Mouse (Mus musculus) embryonic facial prominence, embryonic 13.5 days (tissue): Measurements from ENCODE around the gene A930004D18Rik. TPM values are rescaled to one million over a fixed set of nuclear protein-coding genes. Genes with fewer than 3 reads are reported as not detected.

ENCODE experiments used
- ATAC-seq: fragments of 200-750 bp; cut with Nextera tagmentation; 2 replicates; pipeline ENCODE4 v1.8.0; 2017; ENCODE audit warnings: low read depth; ENCODE audit not compliant: insufficient number of reproducible peaks, insufficient read depth, low FRiP score, low TSS enrichment
- H3K27ac ChIP-seq: fragments of 300-500 bp; sonication (generic); 2 replicates; pipeline ENCODE4 v1.5.1; 2015; ENCODE audit warnings: moderate library complexity, mild to moderate bottlenecking, inconsistent platforms
- H3K27me3 ChIP-seq: fragments of 300-500 bp; sonication (generic); 2 replicates; pipeline ENCODE4 v1.6.1; 2015; ENCODE audit warnings: mild to moderate bottlenecking, inconsistent platforms
- H3K36me3 ChIP-seq: fragments of 300-500 bp; sonication (generic); 2 replicates; pipeline ENCODE4 v1.6.1; 2015; ENCODE audit warnings: mild to moderate bottlenecking, inconsistent platforms
- H3K4me1 ChIP-seq: fragments of 300-500 bp; sonication (generic); 2 replicates; pipeline ENCODE4 v1.6.1; 2015; ENCODE audit warnings: inconsistent platforms
- H3K4me2 ChIP-seq: fragments of 300-500 bp; sonication (generic); 2 replicates; pipeline ENCODE4 v1.6.1; 2015; ENCODE audit warnings: moderate library complexity, mild to moderate bottlenecking, inconsistent platforms
- H3K4me3 ChIP-seq: fragments of 300-500 bp; sonication (generic); 2 replicates; pipeline ENCODE4 v1.5.1; 2015; ENCODE audit warnings: mild to moderate bottlenecking, inconsistent platforms
- H3K9ac ChIP-seq: fragments of 300-500 bp; sonication (generic); 2 replicates; pipeline ENCODE4 v1.6.1; 2015; ENCODE audit warnings: mild to moderate bottlenecking, inconsistent platforms
- H3K9me3 ChIP-seq: fragments of 300-500 bp; sonication (generic); 2 replicates; pipeline ENCODE4 v1.6.1; 2016; ENCODE audit warnings: inconsistent platforms
- WGBS: fragments of 180-500 bp; shearing (Covaris S2); methylation state at CpG from one replicate; pipeline ENCODE4 v1.1.7; 2015; ENCODE audit warnings: mixed read lengths; 5-methylcytosine and 5-hydroxymethylcytosine counted together
- polyA plus RNA-seq: library from polyadenylated mRNA; unstranded; fragments of >200 nt; fragmentation: Nextera tagmentation; extraction: Ambion mirVana; gene quantifications from 2 replicates; pipeline ENCODE4 v1.2.1, GENCODE M21; 2015

A930004D18Rik gene
- polyA plus RNA-seq, 1 experiment from 2014 or later: 13.7 TPM

DNA sequence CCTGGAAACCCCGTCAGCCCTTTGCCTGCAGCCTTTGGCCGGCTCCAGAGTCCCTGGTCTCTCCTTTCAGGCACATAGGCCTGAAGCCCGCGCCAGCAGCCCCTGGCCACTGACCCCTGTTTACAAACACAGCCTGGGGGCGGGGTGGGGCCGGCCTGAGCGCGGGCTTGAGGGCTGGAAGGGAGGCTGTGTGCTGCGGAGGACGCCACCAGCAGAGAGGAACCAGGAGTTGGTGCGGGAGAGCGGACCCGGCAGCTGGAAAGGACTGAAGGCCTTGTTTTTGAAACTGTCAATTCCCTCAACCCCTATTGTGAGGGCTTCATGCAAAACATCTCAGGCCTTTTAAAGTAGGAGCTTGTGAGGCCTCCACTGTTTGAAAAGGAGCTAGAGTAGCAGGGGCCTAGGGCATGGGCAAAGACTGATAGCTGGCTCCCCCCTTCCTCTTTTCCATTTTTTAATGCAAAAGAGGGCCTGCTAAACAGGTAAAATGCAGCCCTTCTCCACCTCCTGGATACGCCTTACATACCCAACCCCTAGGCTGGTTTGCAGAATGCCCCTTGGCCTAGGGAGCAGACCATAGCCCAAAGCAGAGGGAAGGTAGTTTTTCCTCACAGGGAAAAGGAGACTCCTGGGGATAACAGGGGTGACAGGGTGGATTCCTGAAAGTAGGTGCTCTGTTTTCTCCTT is 3.8 kb upstream of the A930004D18Rik start:
- H3K36me3 ChIP-seq: no peaks in the 10 kb centered on the region
- H3K9ac ChIP-seq: peak overlapping the region; percentile 80
- no peak for ATAC-seq
- WGBS: 11% methylated on average over 14 of the region's 14 CpGs
- peak overlapping the region; percentile 71 for H3K4me2 ChIP-seq
- H3K4me1 ChIP-seq: peaks cover 51% of the 10 kb centered on the region
- H3K27ac ChIP-seq: peak overlapping the region; percentile 76
- H3K4me3 ChIP-seq: peak overlapping the region; percentile 34
- H3K27me3 ChIP-seq: 0 out of 2 replicates have a peak, but pooled peaks cover 3% of the 10 kb centered on the region
- no peaks in the 10 kb centered on the region for H3K9me3 ChIP-seq

DNA sequence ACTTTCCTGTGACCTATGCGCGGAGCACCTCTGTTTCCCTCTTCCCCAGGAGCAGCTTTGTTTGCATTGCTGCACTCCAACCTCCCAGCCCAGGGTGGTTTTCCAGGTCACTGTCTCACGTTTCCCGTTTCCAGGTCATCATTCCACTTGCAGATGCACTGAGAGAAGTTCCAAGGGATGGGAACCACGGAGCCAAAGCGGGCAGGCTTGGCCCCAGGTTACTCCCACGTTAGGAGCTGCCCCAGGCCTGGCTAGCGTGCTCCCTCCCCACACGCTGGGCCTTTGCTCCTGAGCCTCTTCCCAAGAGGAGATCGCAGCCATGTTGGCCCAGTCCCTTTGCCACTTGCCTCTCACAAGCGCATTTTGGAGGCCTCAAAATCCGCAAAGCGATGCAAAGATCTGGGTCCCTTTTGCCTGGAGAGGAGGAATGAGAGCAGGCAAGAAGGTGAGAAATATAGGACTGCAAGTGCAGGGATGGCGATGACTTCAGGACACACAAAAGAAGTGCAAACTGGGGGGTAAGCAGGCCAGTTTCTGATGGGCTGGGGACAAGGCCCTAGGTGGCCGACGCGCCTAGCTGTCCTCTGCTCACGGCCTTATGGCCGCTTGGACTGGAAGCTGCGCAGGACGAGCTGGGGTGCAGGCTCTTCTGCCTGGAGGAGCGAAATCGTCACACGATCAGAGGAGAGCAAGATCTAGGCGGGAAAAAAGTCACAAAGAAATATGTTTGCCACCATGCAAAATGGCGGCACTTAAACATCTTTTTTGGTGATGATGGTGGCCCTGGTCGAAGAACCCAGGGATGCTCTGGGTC is 3.0 kb upstream of the A930004D18Rik start:
- WGBS: 13% methylated on average over 27 of the region's 27 CpGs
- no peaks in the 10 kb centered on the region for H3K36me3 ChIP-seq
- peak overlapping the region; percentile 76 for H3K27ac ChIP-seq
- peaks cover 51% of the 10 kb centered on the region for H3K4me1 ChIP-seq
- H3K9me3 ChIP-seq: no peaks in the 10 kb centered on the region
- peak overlapping the region; percentile 71 for H3K4me2 ChIP-seq
- H3K4me3 ChIP-seq: peak overlapping the region; percentile 34
- 0 out of 2 replicates have a peak, but pooled peaks cover 3% of the 10 kb centered on the region for H3K27me3 ChIP-seq
- ATAC-seq: no peak
- peak overlapping the region; percentile 80 for H3K9ac ChIP-seq

DNA sequence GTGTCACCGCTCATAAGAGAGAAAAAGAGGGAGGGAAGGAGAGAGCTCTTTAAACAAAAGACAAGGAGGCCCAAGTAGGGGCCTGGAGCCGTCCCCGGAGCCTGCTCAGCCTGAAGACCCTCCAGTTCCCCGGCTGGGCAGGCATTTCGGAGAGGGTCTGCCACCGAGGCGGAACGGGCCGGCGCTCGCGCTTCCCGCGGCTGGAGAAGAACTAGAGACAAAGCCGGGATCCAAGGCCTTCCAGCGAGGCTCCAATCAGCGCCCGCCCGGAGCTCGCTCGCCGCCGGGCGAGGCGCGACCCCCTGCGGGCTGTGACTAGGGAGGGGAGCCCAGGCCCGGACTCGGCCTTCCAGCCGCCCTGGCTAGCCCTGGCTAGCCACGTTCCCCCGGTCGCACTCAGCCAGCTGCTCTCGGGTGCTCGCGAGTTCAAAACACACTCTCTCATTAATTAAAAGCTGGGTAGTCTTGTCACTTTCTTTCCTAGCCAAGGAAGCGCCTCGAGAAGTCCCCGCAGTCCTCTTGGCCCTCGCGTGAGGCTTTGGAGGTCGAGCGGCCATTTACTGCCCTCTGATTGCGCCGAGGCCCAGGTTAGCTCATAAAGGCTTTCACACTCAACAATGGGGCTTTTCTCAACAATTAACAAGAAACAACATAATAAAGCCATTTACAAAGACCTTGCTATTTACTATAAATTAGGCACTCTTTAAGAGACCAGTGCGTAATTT is 2.2 kb upstream of the A930004D18Rik start:
- ATAC-seq: no peak
- Histone ChIP-seq H3K9me3 (no peaks in the 10 kb centered on the region), H3K4me3 (peak overlapping the region; percentile 34), H3K36me3 (no peaks in the 10 kb centered on the region), H3K4me1 (peaks cover 51% of the 10 kb centered on the region), H3K9ac (peak overlapping the region; percentile 80), H3K27me3 (0 out of 2 replicates have a peak, but pooled peaks cover 3% of the 10 kb centered on the region), H3K4me2 (peak overlapping the region; percentile 71), H3K27ac (peak overlapping the region; percentile 57)
- WGBS: 4% methylated on average over 46 of the region's 46 CpGs

DNA sequence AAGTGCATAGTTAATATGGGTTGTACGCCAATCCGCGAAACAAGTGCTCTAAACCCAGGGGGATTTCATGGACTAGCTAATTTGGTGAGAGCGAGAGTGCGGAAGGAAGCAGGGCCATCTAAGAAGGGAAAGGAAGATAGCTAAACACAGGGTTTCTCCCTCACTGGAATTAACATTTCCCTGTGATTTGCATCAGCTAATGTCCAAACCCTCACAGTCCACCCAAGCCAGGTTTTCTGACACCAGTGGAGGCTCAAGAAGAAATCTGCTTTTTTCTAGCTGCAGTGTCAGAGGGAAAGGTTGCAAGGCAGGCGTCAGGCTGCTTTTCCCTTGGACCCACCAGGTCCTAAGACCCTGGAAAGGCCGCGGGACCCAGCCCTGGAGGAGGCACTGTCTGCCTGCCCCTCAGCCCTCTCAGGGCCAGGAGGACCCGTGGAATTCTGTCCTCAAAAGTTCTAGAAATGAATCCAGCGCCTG is 1.4 kb upstream of the A930004D18Rik start:
- peaks cover 52% of the 10 kb centered on the region for H3K4me1 ChIP-seq
- peak overlapping the region; percentile 80 for H3K9ac ChIP-seq

DNA sequence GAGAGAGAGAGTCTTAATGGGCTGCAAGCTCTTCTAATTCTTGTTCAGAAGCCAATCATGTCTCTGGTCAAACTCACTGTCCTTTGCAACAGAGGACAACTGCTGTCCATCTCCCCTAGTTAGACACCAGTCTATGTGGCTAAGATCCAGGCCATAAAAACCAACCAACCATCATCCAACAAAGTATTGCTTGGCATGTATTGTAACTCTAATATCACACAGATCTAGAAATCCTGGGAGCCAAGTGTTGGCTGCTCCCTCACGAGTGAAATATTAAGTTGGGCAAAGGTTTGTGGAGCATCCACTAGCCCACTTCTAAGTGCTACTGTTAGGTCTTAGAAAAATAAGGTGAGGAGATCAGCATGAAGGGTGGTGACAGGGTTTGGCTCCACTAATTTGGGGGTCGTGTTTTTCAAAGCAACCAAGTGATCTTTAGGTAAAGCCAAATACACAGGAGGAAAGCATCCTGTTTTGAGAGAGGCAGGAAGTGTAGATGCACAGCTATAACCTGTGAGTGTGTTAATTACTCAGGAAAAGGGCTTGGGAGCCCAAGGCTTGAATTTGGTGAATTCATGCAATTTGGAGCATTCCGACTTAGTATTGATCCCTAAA is 710 bp upstream of the A930004D18Rik start:
- H3K9me3 ChIP-seq: no peaks in the 10 kb centered on the region
- H3K27ac ChIP-seq: no peak overlapping the region
- H3K4me1 ChIP-seq: peaks cover 58% of the 10 kb centered on the region
- WGBS: 54% methylated on average over 3 of the region's 3 CpGs
- H3K36me3 ChIP-seq: no peaks in the 10 kb centered on the region
- ATAC-seq: no peak
- H3K27me3 ChIP-seq: 0 out of 2 replicates have a peak, but pooled peaks cover 3% of the 10 kb centered on the region
- H3K9ac ChIP-seq: no peak overlapping the region
- H3K4me3 ChIP-seq: no peak overlapping the region
- H3K4me2 ChIP-seq: no peak overlapping the region

More for the DNA sequence above, 1.4 kb upstream of the A930004D18Rik start:
- Histone ChIP-seq H3K4me2 (peak overlapping the region; percentile 71), H3K9me3 (no peaks in the 10 kb centered on the region), H3K27ac (no peak overlapping the region), H3K27me3 (0 out of 2 replicates have a peak, but pooled peaks cover 3% of the 10 kb centered on the region), H3K36me3 (no peaks in the 10 kb centered on the region), H3K4me3 (peak overlapping the region; percentile 34; the same call in 1 of the 2 replicates)
- 43% methylated on average over 10 of the region's 10 CpGs for WGBS
- ATAC-seq: no peak

DNA sequence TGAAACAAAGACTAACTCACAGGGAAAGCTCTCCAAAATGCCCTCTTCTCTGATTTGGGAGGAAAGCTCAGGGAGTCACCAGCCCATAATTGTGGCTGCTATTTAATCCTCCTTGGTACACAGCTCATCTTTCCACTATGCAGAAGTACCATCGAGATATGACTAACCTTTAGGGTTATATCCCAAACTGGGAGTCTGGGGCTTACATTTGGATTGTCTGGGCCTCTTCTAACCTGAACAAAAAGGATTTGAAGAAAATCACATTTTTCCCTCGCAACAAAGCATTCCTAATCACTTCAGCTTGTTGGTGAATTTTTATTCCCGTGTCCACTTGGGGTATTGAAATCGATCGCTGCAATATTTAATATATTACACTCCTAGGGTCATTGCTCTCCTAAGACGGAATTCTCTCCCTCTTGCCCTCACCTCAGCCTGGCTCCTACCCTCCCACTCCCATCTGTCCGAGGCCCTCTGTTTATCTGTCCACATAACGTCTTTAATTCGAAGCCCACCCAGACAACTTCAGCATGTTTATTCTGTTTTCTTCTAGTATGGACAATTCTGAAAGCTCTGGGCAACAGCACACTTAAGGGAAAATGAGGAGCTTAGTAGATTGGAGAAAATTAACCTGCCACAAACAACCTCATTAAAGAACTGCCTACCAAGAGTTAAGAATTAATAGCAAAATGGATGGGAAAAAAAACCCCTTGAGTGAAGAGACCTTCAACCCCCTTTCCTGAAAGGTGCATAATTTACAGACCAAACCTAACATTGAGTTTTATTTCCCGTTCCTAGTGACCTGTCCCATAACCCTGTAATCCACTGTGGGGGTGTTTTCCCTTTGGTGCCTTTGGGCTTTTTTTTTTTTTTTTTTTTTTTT is 2.9 kb downstream of the A930004D18Rik start:
- WGBS: 57% methylated on average over 10 of the region's 10 CpGs
- Histone ChIP-seq H3K4me1 (peaks cover 47% of the 10 kb centered on the region), H3K36me3 (no peaks in the 10 kb centered on the region), H3K27ac (no peak overlapping the region), H3K4me3 (no peak overlapping the region), H3K9ac (no peak overlapping the region), H3K27me3 (0 out of 2 replicates have a peak, but pooled peaks cover 3% of the 10 kb centered on the region), H3K4me2 (no peak overlapping the region), H3K9me3 (no peaks in the 10 kb centered on the region)
- ATAC-seq: no peak

DNA sequence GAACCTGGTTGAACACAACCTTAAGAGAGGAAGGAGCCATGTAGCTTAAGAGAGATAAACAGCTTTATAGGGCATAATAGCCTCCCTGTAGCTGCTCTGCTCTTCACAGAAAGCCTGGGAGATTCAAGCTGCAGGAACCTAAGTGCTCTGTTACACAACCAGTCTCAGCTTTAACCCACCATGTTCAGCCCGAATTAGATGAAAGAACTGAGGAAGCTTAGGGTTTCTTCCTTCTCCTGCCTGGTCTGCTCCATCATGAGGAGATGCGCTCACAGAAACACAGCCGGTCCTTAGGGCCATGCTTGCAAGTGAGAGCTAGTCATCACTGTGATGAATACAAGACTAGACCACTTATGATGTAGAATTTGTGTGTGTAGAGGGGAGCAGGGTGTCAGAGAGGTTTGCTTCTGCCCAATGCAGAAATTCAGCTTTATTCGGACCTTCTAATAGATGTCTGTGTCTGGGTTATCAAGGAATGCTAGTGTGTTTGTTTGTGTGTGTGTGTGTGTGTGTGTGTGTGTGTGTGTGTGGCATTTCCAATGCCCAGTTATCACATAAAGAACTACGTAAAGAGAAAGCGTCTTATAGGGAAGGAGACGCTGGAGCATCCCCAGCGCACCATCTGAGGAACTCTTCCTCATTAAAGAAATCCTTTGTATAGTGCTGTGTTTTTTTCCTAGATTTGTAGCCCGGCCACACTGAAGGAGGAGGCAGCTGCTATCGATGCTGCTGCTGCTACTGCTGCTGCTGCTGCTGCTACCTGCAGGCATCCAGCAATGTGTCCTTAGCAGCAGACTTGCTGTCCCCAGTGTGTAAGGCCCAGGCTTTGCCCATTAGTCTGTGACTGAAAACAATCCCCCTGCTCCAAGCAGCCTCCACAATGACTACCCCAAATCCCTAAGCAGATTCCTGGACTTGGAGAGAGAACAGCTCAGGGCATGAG is 4.1 kb downstream of the A930004D18Rik start:
- 34% methylated on average over 10 of the region's 10 CpGs for WGBS
- Histone ChIP-seq H3K9me3 (no peaks in the 10 kb centered on the region), H3K4me2 (peak overlapping the region; percentile 94; the same call in 1 of the 2 replicates), H3K4me3 (no peak overlapping the region), H3K27me3 (0 out of 2 replicates have a peak, but pooled peaks cover 3% of the 10 kb centered on the region), H3K4me1 (peaks cover 39% of the 10 kb centered on the region), H3K27ac (0 out of 2 replicates have a peak overlapping the region, but pooled peaks have one; percentile 5), H3K36me3 (no peaks in the 10 kb centered on the region), H3K9ac (0 out of 2 replicates have a peak overlapping the region, but pooled peaks have one; percentile 6)
- ATAC-seq: no peak

DNA sequence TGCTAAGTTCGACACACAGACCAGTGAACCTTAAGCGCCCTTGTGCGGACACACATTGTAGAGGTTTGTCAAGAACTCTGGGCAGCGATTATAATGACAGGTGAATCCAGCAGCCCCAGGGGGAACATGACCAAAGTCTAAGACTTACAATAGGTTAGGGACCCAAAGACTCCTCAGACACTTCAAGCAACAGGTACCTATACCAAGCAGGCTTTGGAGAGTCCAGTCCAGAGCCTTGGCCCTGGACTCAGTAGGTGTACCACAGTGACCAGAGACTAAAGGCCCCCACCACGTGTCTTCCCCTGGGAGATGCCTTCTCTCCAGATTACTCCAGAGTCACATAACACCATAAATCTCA is 5.0 kb downstream of the A930004D18Rik start:
- ATAC-seq: no peak
- Histone ChIP-seq H3K4me1 (peaks cover 38% of the 10 kb centered on the region), H3K27ac (no peak overlapping the region), H3K27me3 (no peaks in the 10 kb centered on the region), H3K9me3 (no peaks in the 10 kb centered on the region), H3K4me3 (no peak overlapping the region), H3K36me3 (no peaks in the 10 kb centered on the region), H3K9ac (0 out of 2 replicates have a peak overlapping the region, but pooled peaks have one; percentile 6), H3K4me2 (peak overlapping the region; percentile 94; the same call in 1 of the 2 replicates)
- WGBS: 50% methylated on average over 5 of the region's 5 CpGs

DNA sequence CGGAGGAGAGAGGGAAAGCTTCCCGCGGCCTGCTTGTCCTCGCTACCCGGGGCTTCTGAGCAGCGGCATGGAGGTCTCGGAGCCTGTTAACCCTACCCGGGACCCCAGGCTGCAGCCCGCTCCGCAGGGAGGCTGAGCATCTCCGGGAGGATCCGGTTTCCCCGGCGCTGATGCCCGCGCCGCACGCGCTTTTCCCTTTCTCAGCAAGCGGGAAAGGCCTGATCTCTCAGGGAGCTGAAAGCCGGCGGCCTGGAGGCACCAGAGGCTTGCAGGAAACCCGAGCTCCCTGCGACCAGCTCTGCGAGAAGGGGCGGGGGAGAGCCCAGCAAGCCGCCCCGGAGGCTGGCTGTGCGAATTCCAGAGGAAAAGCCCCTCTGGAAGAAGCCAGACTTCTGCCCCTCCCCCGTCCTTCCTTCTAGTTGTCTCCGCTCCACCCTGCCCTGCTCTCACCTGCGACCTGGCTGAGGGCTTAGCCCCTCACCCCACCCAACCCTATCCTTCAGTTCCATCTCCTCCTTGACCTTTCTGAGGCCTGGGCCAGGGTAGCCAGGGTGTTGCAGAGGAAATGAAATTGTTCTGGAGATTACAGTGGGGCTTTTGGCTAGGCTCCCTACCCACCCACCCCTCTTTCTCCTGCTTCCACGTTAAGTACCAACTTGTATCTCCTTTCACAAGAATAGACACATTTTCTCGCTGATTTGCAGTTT is 5.6 kb downstream of the A930004D18Rik start:
- Histone ChIP-seq H3K4me1 (peaks cover 41% of the 10 kb centered on the region), H3K27me3 (no peaks in the 10 kb centered on the region), H3K36me3 (no peaks in the 10 kb centered on the region), H3K4me3 (peak overlapping the region; percentile 46), H3K4me2 (peak overlapping the region; percentile 94), H3K9ac (peak overlapping the region; percentile 83), H3K9me3 (no peaks in the 10 kb centered on the region), H3K27ac (peak overlapping the region; percentile 33)
- 2% methylated on average over 34 of the region's 34 CpGs for WGBS
- ATAC-seq: no peak
